Mouse (Mus musculus) stomach, postnatal 0 days (tissue): Measurements from ENCODE around the gene Olfr429. TPM values are rescaled to one million over a fixed set of nuclear protein-coding genes. Genes with fewer than 3 reads are reported as not detected.
"Not testable (repeated sequence)": the region's sequence is repeated elsewhere in the genome, so short reads cannot be mapped to it uniquely, and the experiment has no call there.

Source experiments
- ATAC-seq: fragments of 200-750 bp; cut with Nextera tagmentation; 2 replicates; pipeline ENCODE4 v1.8.0; 2017; ENCODE audit not compliant: low FRiP score, low TSS enrichment
- DNase-seq: peaks from one replicate; pipeline ENCODE4 v3.0.0-alpha.2; 2016; ENCODE audit warnings: low spot score
- H3K27ac ChIP-seq: fragments of 300-500 bp; sonication (generic); replicated peaks from 2 replicates; pipeline ENCODE4 v1.5.1; 2014; ENCODE audit warnings: mild to moderate bottlenecking, control low read depth
- H3K27me3 ChIP-seq: fragments of 300-500 bp; sonication (generic); 2 replicates; pipeline ENCODE4 v1.6.1; 2014; ENCODE audit warnings: low read length; ENCODE audit not compliant: control insufficient read depth, insufficient read depth
- H3K36me3 ChIP-seq: fragments of 300-500 bp; sonication (generic); 2 replicates; pipeline ENCODE4 v1.6.1; 2014; ENCODE audit warnings: low read length, mixed read lengths; ENCODE audit not compliant: control insufficient read depth, insufficient read depth
- H3K4me1 ChIP-seq: fragments of 300-500 bp; sonication (generic); replicated peaks from 2 replicates; pipeline ENCODE4 v1.6.1; 2014; ENCODE audit warnings: antibody characterized with exemption; ENCODE audit not compliant: control insufficient read depth, insufficient read depth
- H3K4me2 ChIP-seq: fragments of 300-500 bp; sonication (generic); replicated peaks from 2 replicates; pipeline ENCODE4 v1.6.1; 2014; ENCODE audit warnings: low read depth, mild to moderate bottlenecking, control low read depth, moderate library complexity
- H3K4me3 ChIP-seq: fragments of 300-500 bp; sonication (generic); 2 replicates; pipeline ENCODE4 v1.5.1; 2014; ENCODE audit warnings: low read depth, low read length, control low read depth
- H3K9ac ChIP-seq: fragments of 300-500 bp; sonication (generic); 2 replicates; pipeline ENCODE4 v1.6.1; 2014; ENCODE audit warnings: mild to moderate bottlenecking, low read length, control low read depth, mixed read lengths
- H3K9me3 ChIP-seq: fragments of 300-500 bp; sonication (generic); 2 replicates; pipeline ENCODE4 v1.6.1; 2016; ENCODE audit warnings: low read length; ENCODE audit not compliant: control insufficient read depth
- CTCF ChIP-seq: IDR thresholded peaks from 2 replicates; pipeline ENCODE4 v1.5.1; 2016; ENCODE audit warnings: antibody characterized with exemption, low read depth, mild to moderate bottlenecking, moderate library complexity
- EP300 ChIP-seq: optimal IDR thresholded peaks from 2 replicates; pipeline ENCODE3; 2016; ENCODE audit warnings: antibody characterized with exemption
- WGBS: fragments of 180-500 bp; shearing (Covaris S2); extraction: QIAGEN DNeasy Blood & Tissue Kit; methylation state at CpG from one replicate; pipeline ENCODE4 v1.1.7; 2014; 5-methylcytosine and 5-hydroxymethylcytosine counted together
- polyA plus RNA-seq: library from polyadenylated mRNA; unstranded; fragments of >200 nt; fragmentation: Nextera tagmentation; extraction: Ambion mirVana; gene quantifications from 2 replicates; pipeline ENCODE4 v1.2.1, GENCODE M21; 2015

Olfr429 gene
- polyA plus RNA-seq, 1 experiment from 2014 or later, result not detected

DNA sequence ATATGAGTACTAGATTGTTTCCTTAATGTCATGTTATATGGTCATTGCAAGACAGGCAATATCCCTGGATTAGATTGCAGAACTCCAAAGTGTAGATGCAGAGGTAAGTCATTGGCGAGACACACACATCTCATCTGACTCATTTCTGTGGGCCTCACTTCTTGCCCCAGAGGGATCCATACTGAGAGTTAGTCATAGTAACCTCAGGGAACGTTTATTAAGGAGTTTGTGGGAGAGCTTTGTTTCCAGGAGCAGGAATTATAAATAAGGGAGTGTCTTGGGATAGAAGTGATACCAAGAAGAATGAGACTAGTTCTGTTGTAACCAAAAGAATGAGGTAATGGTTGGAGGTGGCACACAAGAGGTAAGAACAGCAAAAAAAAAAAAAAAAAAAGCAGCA is 35.2 kb upstream of the Olfr429 start, which contains the start of gene Olfr432:
Gene Olfr432, plus strand, starts transcription at position 313 of the 400 bp plus-strand sequence.
- WGBS, result 53% methylated on average over 2 of the region's 2 CpGs
- no peak within 1 kb of the TSS for H3K9ac ChIP-seq
- no peak within 1 kb of the TSS for H3K4me3 ChIP-seq
- H3K27me3 ChIP-seq, result no peaks in the 10 kb centered on the region
- DNase-seq (no peak), ATAC-seq (no peak)
- no peaks in the 10 kb centered on the region for H3K4me1 ChIP-seq
- H3K36me3 ChIP-seq, result no peaks in the 10 kb centered on the region
- TF ChIP-seq EP300 (no peak), CTCF (no peak)
- H3K4me2 ChIP-seq, result no peak within 1 kb of the TSS
- H3K27ac ChIP-seq, result no peak within 1 kb of the TSS
- no peaks in the 10 kb centered on the region for H3K9me3 ChIP-seq

DNA sequence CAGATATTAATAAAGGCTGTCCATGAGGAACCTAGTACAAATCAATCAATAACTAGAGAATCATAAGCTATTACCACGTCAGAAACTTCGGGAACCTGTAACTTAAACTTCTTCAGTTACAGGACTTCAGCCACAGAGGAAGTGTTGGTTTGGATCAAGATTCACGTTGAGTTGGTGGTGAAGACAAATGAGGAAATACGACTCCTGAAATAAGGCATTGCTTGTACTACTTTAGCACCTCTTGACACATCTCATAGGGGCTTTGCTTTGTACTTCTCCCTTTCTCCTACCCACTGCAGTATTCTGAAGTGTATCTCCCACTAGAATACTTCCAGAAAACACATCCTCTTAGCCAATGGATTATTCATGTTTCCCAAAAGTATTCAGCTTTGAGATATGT is 34.8 kb upstream of the Olfr429 start:
- not testable (repeated sequence) for H3K4me3 ChIP-seq, H3K9ac ChIP-seq, ATAC-seq, H3K4me2 ChIP-seq, H3K27me3 ChIP-seq, H3K4me1 ChIP-seq, H3K27ac ChIP-seq, H3K9me3 ChIP-seq, H3K36me3 ChIP-seq, DNase-seq
- WGBS, result 49% methylated on average over 4 of the region's 4 CpGs

DNA sequence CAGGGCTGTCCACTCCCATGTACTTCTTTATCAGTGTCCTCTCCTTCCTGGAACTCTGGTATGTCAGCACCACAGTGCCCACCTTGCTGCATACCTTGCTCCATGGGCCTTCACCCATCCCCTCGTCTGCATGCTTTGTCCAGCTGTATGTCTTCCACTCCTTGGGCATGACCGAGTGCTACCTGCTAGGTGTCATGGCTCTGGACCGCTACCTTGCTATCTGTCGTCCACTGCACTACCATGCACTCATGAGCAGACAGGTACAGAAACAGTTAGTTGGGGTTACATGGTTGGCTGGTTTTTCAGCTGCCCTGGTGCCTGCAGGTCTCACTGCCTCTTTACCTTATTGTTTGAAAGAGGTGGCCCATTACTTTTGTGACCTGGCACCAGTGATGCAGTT is 33.6 kb upstream of the Olfr429 start:
- WGBS, result 93% methylated on average over 4 of the region's 4 CpGs
- no peaks in the 10 kb centered on the region for H3K4me1 ChIP-seq
- no peak for DNase-seq
- no peak overlapping the region for H3K27ac ChIP-seq
- H3K9me3 ChIP-seq, result no peaks in the 10 kb centered on the region
- no peaks in the 10 kb centered on the region for H3K27me3 ChIP-seq
- TF ChIP-seq EP300, result no peak
- no peak for TF ChIP-seq CTCF
- ATAC-seq, result no peak
- H3K4me2 ChIP-seq, result no peak overlapping the region
- H3K4me3 ChIP-seq, result no peak overlapping the region
- no peak overlapping the region for H3K9ac ChIP-seq
- no peaks in the 10 kb centered on the region for H3K36me3 ChIP-seq

DNA sequence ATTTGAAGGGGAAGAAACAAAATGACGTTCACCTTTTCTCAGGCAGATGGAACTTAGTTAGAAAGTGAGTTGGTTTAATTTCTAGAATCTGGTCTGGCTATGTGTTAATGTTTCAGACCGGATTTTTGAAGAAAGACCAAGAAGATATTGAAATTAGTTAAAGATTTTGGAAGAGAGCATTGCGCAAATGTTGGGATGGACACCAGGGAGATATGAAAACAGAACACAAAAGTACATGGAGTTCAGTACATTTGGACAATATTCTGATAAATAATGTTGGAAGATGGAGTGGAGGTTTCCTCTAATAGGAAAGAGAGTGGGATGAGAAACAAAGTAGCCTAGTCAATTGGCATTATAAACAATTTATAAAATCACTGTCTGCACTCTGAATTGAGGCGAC is 32.6 kb upstream of the Olfr429 start:
- Histone ChIP-seq H3K4me2 (no peak overlapping the region), H3K27ac (no peak overlapping the region), H3K27me3 (no peaks in the 10 kb centered on the region), H3K36me3 (no peaks in the 10 kb centered on the region), H3K4me3 (no peak overlapping the region), H3K4me1 (no peaks in the 10 kb centered on the region), H3K9ac (no peak overlapping the region), H3K9me3 (no peaks in the 10 kb centered on the region)
- WGBS, result 77% methylated on average over 4 of the region's 4 CpGs
- ATAC-seq (no peak), DNase-seq (no peak)
- TF ChIP-seq EP300 (no peak), CTCF (no peak)

DNA sequence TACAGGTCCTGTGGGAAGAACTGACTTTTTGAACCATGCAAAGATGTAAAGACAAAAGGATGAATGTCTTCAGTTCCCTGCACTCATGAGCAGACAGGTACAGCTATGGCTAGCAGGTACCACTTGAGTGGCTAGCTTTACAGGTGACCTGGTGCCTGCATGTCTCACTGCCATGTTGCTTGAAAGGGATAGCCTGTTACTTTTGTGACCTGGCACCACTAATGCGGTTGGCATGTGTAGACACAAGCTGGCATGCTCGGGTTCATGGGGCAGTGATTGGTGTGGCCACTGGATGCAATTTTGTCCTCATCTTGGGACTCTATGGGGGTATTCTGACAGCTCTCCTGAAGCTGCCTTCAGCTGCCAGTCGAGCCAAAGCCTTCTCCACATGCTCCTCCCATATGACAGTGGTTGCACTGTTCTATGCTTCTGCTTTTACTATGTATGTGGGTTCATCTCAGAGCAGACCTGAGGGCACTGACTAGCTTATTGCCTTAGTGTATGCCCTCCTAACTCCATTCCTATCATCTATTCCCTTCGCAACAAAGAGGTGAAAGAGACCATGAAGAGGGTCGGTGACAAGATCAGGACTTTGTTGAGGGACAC is 32.1 kb upstream of the Olfr429 start:
- H3K4me2 ChIP-seq, result no peak overlapping the region
- H3K9me3 ChIP-seq, result no peaks in the 10 kb centered on the region
- H3K4me3 ChIP-seq, result no peak overlapping the region
- no peak for TF ChIP-seq EP300
- TF ChIP-seq CTCF, result no peak
- no peak overlapping the region for H3K9ac ChIP-seq
- 83% methylated on average over 5 of the region's 5 CpGs for WGBS
- H3K36me3 ChIP-seq, result no peaks in the 10 kb centered on the region
- no peak overlapping the region for H3K27ac ChIP-seq
- H3K4me1 ChIP-seq, result no peaks in the 10 kb centered on the region
- no peaks in the 10 kb centered on the region for H3K27me3 ChIP-seq
- ATAC-seq (no peak), DNase-seq (no peak)

DNA sequence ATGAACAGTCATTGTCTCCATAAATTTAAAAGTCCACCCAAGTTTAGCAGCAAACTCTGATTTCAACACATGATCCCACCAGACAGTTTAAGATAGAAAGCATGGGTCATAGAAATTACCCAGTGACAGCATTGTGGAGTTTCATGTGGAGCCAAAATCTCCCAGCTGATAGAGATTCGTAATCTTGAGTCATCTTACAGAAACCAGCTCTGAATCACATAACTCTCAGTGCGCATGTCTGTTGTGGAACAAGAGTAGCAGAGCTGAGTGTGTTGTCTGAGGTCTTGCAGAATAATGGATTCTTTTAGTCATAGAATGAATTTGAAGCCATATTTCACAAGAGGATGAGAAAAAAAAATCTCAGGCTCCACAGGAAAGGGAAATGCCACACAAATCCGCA is 31.1 kb upstream of the Olfr429 start:
- Histone ChIP-seq H3K4me2 (no peak overlapping the region), H3K27me3 (no peaks in the 10 kb centered on the region), H3K9me3 (no peaks in the 10 kb centered on the region), H3K9ac (no peak overlapping the region), H3K27ac (no peak overlapping the region), H3K36me3 (no peaks in the 10 kb centered on the region), H3K4me3 (no peak overlapping the region), H3K4me1 (no peaks in the 10 kb centered on the region)
- ATAC-seq (no peak), DNase-seq (no peak)
- WGBS, result 64% methylated on average over 3 of the region's 3 CpGs
- TF ChIP-seq CTCF, result no peak
